Comparison of ENCODE assay signal across 19 mouse cellular contexts in genomic region chr3:136247331-136247730, GRCm38 (mm10).
DNase-seq lines count a peak whose midpoint lies in the region; ATAC-seq and TF ChIP-seq lines count a peak whose summit lies in the region.
"Had no signal": no experiment of that assay in that cellular context is flagged by ENCODE, and none has a peak within 500 bp of the region (broad histone marks: within the 10 kb centered on the region; RNA-seq: fewer than 3 reads in every experiment).

No protein-coding gene starts in this region.

- H3K36me3 ChIP-seq in kidney, adult 2 months (ENCODE audit: control insufficient read depth, insufficient read depth, low read length): no peaks in the 10 kb centered on the region
- H3K36me3 ChIP-seq in kidney, embryonic 14.5 days (ENCODE audit: control insufficient read depth, insufficient read depth, low read length): no peaks in the 10 kb centered on the region
- H3K36me3 ChIP-seq: heart, embryonic 10.5 days; hindbrain, embryonic 15.5 days; limb, embryonic 13.5 days had no signal

- H3K4me3 ChIP-seq in kidney, adult 2 months (ENCODE audit: insufficient read depth, low read depth, low read length): no peak overlapping the region
- H3K4me3 ChIP-seq in kidney, embryonic 14.5 days (ENCODE audit: low read length): no peak overlapping the region
- H3K4me3 ChIP-seq: heart, embryonic 10.5 days; hindbrain, embryonic 15.5 days; limb, embryonic 13.5 days; megakaryocyte, embryonic 14.5 days had no signal

- no peak for ATAC-seq in kidney, embryonic 14.5 days (ENCODE audit: low FRiP score, low TSS enrichment)
- ATAC-seq in hematopoietic stem cell, adult 5-6 weeks (replicated peaks in 1 of 2; ENCODE audit: insufficient read depth in 1 of 2, low FRiP score in 2 of 2, low TSS enrichment in 1 of 2, low read depth in 1 of 2, poor library complexity in 2 of 2, severe bottlenecking in 2 of 2): peak; percentile 70 to 71
- ATAC-seq: midbrain, embryonic 16.5 days had no signal

- H3K27me3 ChIP-seq in kidney, adult 2 months (replicated peaks; ENCODE audit: control insufficient read depth, insufficient read depth, low read length): no peaks in the 10 kb centered on the region
- no peaks in the 10 kb centered on the region for H3K27me3 ChIP-seq in kidney, embryonic 14.5 days (ENCODE audit: control insufficient read depth, insufficient read depth, low read length)
- H3K27me3 ChIP-seq: hindbrain, embryonic 15.5 days; limb, embryonic 13.5 days; megakaryocyte, embryonic 14.5 days had no signal

- no peak overlapping the region for H3K27ac ChIP-seq in kidney, adult 2 months (ENCODE audit: insufficient read depth, low read depth, low read length)
- H3K27ac ChIP-seq in kidney, embryonic 14.5 days (ENCODE audit: low read depth, low read length): no peak overlapping the region
- H3K27ac ChIP-seq: heart, embryonic 10.5 days; hindbrain, embryonic 15.5 days; limb, embryonic 13.5 days had no signal

- H3K9ac ChIP-seq in kidney, embryonic 14.5 days (ENCODE audit: low read depth, low read length): no peak overlapping the region
- H3K9ac ChIP-seq: hindbrain, embryonic 15.5 days; limb, embryonic 13.5 days had no signal

- H3K9me3 ChIP-seq in kidney, embryonic 14.5 days (ENCODE audit: control insufficient read depth, low read length): no peaks in the 10 kb centered on the region
- H3K9me3 ChIP-seq: heart, embryonic 10.5 days; hindbrain, embryonic 15.5 days; limb, embryonic 13.5 days; megakaryocyte, embryonic 14.5 days had no signal

- no peaks in the 10 kb centered on the region for H3K4me1 ChIP-seq in kidney, adult 2 months (ENCODE audit: control insufficient read depth, insufficient read depth, low read length)
- no peaks in the 10 kb centered on the region for H3K4me1 ChIP-seq in kidney, embryonic 14.5 days (ENCODE audit: control insufficient read depth, insufficient read depth, low read length)
- H3K4me1 ChIP-seq: heart, embryonic 10.5 days; hindbrain, embryonic 15.5 days; limb, embryonic 13.5 days had no signal

- TF ChIP-seq POLR2A in kidney, adult 2 months (IDR thresholded peaks at IDR 0.05; ENCODE audit: low read depth, low read length): no peak

- no peak overlapping the region for H3K4me2 ChIP-seq in kidney, embryonic 14.5 days (replicated peaks; ENCODE audit: low read depth, low read length)
- H3K4me2 ChIP-seq: hindbrain, embryonic 15.5 days; limb, embryonic 13.5 days had no signal

- TF ChIP-seq CTCF in kidney, adult 2 months (conservative IDR thresholded peaks at IDR 0.05; ENCODE audit: insufficient read depth, insufficient read length, low read depth, low read length): no peak

- DNase-seq in kidney, adult 2 months: peak; percentile 2
- peak; percentile 3 for DNase-seq in lung, postnatal 36 days
- DNase-seq in lung, adult 18-20 months: no peak
- DNase-seq in left cerebral cortex, adult 9 months (ENCODE audit: low spot score in 2 of 2): no peak
- DNase-seq in urinary bladder, postnatal 14 days (ENCODE audit: low spot score): no peak
- DNase-seq: cerebellum, adult 9-11 months; gastrocnemius, postnatal 14 days; heart, postnatal 14 days; kidney, adult 11 months; right cerebral cortex, adult 18-20 months; spleen, adult 18-20 months; thymus, postnatal 14 days had no signal

- 61% methylated on average over 5 of the region's 5 CpGs for WGBS in kidney, adult 2 months
- WGBS in kidney, embryonic 14.5 days: 65% methylated on average over 5 of the region's 5 CpGs

Comparison
In these comparisons a context has a peak if more than half of its experiments do, and no peak if none do; other contexts are left out.
1. DNase-seq: peak in kidney, adult 2 months (single experiment) and lung, postnatal 36 days (single experiment); none in lung, adult 18-20 months (0 of 2), left cerebral cortex, adult 9 months (0 of 2) and urinary bladder, postnatal 14 days (single experiment).